Mouse (Mus musculus) T-helper 17 cell (primary cell): ENCODE results near the gene Abca12.

ENCODE experiments used
- in situ Hi-C, 2 experiments: fragments of 300-600 bp; cut with MboI, MseI; formaldehyde crosslinking; loops; 1 replicate in 1 of 2; 2 replicates in 1 of 2; pipeline ENCODE4 v1.15.1; 2025; ENCODE audit warnings: high pct_unique_total_duplicates in 2 of 2

The Abca12 gene

GRCm38 (mm10) chr1:71196191-71196590 lies 218.5 kb downstream of the Abca12 start:
- in situ Hi-C loops = no loop called here

- in situ Hi-C loops = no loop called here
These were observed 219.4 kb downstream of the Abca12 start for GRCm38 (mm10) chr1:71195333-71195732.

GRCm38 (mm10) chr1:71193931-71194330 lies 220.8 kb downstream of the Abca12 start:
- in situ Hi-C loops = no loop called here
